Mouse (Mus musculus) heart, embryonic 11.5 days (tissue): ENCODE data around the gene Ttc7. TPM values are rescaled to one million over a fixed set of nuclear protein-coding genes. Genes with fewer than 3 reads are reported as not detected.

Source experiments
- ATAC-seq: fragments of 200-750 bp; cut with Nextera tagmentation; replicated peaks from 2 replicates; pipeline ENCODE4 v1.8.0; 2017; ENCODE audit warnings: moderate library complexity; ENCODE audit not compliant: insufficient number of reproducible peaks, low FRiP score, low TSS enrichment
- H3K27ac ChIP-seq: fragments of 300-500 bp; sonication (generic); 2 replicates; pipeline ENCODE4 v1.5.1; 2014; ENCODE audit warnings: mild to moderate bottlenecking, low read depth, low read length
- H3K27me3 ChIP-seq: fragments of 300-500 bp; sonication (generic); 2 replicates; pipeline ENCODE4 v1.6.1; 2014; ENCODE audit warnings: mild to moderate bottlenecking, low read length, mixed read lengths; ENCODE audit not compliant: control insufficient read depth, insufficient read depth
- H3K36me3 ChIP-seq: fragments of 300-500 bp; sonication (generic); 2 replicates; pipeline ENCODE4 v1.6.1; 2014; ENCODE audit warnings: mild to moderate bottlenecking, low read length, moderate library complexity, mixed read lengths; ENCODE audit not compliant: control insufficient read depth, insufficient read depth
- H3K4me1 ChIP-seq: fragments of 300-500 bp; sonication (generic); 2 replicates; pipeline ENCODE4 v1.6.1; 2014; ENCODE audit warnings: low read length; ENCODE audit not compliant: control insufficient read depth, insufficient read depth
- H3K4me2 ChIP-seq: fragments of 300-500 bp; sonication (generic); 2 replicates; pipeline ENCODE4 v1.6.1; 2014; ENCODE audit warnings: mild to moderate bottlenecking, moderate library complexity
- H3K4me3 ChIP-seq: fragments of 300-500 bp; sonication (generic); 2 replicates; pipeline ENCODE4 v1.5.1; 2014; ENCODE audit warnings: low read depth, low read length
- H3K9ac ChIP-seq: fragments of 300-500 bp; sonication (generic); 2 replicates; pipeline ENCODE4 v1.6.1; 2014; ENCODE audit warnings: mild to moderate bottlenecking, low read depth, low read length, moderate library complexity
- H3K9me3 ChIP-seq: fragments of 300-500 bp; sonication (generic); replicated peaks from 2 replicates; pipeline ENCODE4 v1.6.1; 2016; ENCODE audit warnings: low read length; ENCODE audit not compliant: control insufficient read depth
- WGBS: fragments of 180-500 bp; shearing (Covaris S2); extraction: QIAGEN DNeasy Blood & Tissue Kit; methylation state at CpG from one replicate; pipeline ENCODE4 v1.1.7; 2014; ENCODE audit not compliant: insufficient replicate concordance; 5-methylcytosine and 5-hydroxymethylcytosine counted together
- polyA plus RNA-seq: library from polyadenylated mRNA; unstranded; fragments of >200 nt; fragmentation: Nextera tagmentation; extraction: Ambion mirVana; gene quantifications from 2 replicates; pipeline ENCODE4 v1.2.1, GENCODE M21; 2014

The Ttc7 gene
- polyA plus RNA-seq, 1 experiment from 2014 or later = 1.9 TPM

DNA sequence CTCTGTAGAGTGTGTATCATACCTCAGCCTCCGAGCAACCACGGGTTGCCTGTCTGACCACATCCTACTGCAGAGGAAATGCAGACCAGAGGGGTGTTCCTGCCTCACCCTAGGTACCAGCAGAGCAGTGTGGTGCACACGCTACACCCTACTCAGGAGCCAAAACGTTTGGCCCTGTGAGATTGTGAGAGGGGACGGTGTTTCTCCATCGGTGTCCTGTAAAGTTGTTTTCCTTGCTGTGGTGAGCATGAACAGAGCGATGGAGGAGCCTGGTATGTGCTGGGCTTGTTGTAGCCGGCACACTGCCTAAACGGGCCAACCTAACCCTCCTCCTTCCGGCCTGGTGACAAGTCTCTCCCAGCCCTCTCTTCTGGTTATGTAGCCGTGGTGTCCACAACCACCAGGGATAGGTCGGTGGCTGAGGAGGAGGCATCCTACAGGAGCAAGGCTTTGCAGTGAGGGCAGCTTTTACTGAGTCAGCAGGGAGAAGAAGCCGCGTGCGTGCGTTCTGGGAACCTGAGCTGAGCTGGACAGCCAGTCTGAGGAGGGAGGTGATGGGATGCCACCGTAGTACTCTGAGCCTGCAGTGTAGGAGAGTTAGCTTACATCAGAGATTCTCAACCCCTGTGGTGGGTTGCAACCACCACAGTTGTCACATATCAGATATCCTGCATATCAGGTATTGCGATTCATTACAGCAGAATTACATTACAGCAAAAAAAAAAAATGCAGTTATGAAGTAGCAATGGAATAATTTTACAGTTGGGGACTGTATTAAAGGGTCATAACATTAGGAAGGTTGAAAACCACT, 62.0 kb downstream of the Ttc7 start:
- Histone ChIP-seq H3K9ac (no peak overlapping the region), H3K4me1 (no peaks in the 10 kb centered on the region), H3K9me3 (no peaks in the 10 kb centered on the region), H3K27ac (no peak overlapping the region), H3K4me3 (no peak overlapping the region), H3K36me3 (no peaks in the 10 kb centered on the region), H3K4me2 (no peak overlapping the region), H3K27me3 (0 out of 2 replicates have a peak, but pooled peaks cover 3% of the 10 kb centered on the region)
- no peak for ATAC-seq
- 72% methylated on average over 18 of the region's 18 CpGs for WGBS

DNA sequence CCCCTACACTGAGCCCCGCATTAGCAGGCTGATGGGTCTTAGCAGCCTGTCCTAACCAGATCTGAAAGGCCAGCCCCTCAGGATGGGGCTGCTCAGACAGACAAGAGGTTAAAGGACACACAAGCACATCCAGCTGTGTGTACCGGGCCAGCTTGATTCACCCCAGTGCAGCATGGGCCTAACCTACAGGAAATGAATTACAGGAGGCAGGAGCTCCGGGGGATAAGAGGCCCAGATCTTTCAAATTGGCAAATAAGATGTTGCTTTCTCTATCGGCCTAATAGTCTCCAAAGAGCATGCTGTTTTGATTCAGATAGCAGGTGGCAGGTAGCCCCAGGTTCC, 62.5 kb downstream of the Ttc7 start:
- Histone ChIP-seq H3K36me3 (no peaks in the 10 kb centered on the region), H3K27ac (no peak overlapping the region), H3K4me2 (no peak overlapping the region), H3K9ac (no peak overlapping the region), H3K4me1 (peaks cover under 1% of the 10 kb centered on the region), H3K9me3 (no peaks in the 10 kb centered on the region), H3K27me3 (0 out of 2 replicates have a peak, but pooled peaks cover 3% of the 10 kb centered on the region), H3K4me3 (no peak overlapping the region)
- no peak for ATAC-seq
- WGBS = 54% methylated on average over 4 of the region's 4 CpGs

DNA sequence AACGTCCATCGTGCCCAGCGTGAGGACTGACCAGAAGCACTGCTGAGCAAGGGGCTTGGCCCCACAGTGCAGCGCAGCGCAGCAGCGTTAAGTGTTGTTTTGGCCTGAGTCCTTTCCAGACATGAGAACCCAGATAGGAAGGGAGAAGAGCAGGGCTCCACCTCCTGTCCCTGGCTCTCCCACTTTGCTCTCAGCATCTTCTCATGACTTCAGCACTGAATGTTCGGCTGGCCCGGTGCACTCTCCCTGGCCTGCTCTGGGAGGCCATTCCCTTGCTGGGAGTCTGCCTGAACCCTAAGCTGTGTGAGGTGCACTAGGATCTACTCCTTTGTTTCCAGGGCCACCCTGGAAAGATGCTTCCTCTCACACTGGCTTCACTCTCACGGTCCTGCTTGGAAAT, 65.7 kb downstream of the Ttc7 start:
- WGBS = 31% methylated on average over 9 of the region's 9 CpGs
- ATAC-seq = no peak
- H3K4me1 ChIP-seq = peaks cover 23% of the 10 kb centered on the region

DNA sequence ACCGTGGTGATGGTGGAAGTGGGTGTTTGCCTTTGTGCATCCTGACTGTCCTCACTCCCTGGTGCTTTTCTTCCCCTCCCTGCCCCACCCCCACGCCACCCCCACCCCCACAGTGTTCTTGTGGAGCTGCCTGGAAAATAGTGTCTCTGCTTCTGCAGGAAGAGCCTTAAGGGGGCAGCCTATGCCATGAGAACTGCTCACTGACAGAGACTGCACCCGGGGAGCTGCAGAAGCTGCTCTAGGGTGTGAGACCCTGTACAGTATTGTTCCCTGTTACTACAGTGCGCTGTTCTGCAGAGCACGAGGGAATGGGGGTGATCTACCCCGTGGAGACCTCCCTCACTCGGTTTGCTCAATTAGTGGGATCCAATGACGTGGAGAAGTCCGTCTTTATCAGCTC, 66.4 kb downstream of the Ttc7 start:
- H3K9me3 ChIP-seq = no peaks in the 10 kb centered on the region
- H3K9ac ChIP-seq = no peak overlapping the region
- ATAC-seq = no peak
- no peak overlapping the region for H3K4me2 ChIP-seq
- WGBS = 25% methylated on average over 9 of the region's 9 CpGs
- no peaks in the 10 kb centered on the region for H3K36me3 ChIP-seq
- no peak overlapping the region for H3K4me3 ChIP-seq
- H3K4me1 ChIP-seq = peaks cover 23% of the 10 kb centered on the region
- H3K27ac ChIP-seq = no peak overlapping the region
- no peaks in the 10 kb centered on the region for H3K27me3 ChIP-seq

More for the DNA sequence above, 65.7 kb downstream of the Ttc7 start:
- Histone ChIP-seq H3K27me3 (no peaks in the 10 kb centered on the region), H3K4me3 (no peak overlapping the region), H3K36me3 (no peaks in the 10 kb centered on the region), H3K9me3 (no peaks in the 10 kb centered on the region), H3K4me2 (no peak overlapping the region), H3K9ac (no peak overlapping the region), H3K27ac (no peak overlapping the region)

DNA sequence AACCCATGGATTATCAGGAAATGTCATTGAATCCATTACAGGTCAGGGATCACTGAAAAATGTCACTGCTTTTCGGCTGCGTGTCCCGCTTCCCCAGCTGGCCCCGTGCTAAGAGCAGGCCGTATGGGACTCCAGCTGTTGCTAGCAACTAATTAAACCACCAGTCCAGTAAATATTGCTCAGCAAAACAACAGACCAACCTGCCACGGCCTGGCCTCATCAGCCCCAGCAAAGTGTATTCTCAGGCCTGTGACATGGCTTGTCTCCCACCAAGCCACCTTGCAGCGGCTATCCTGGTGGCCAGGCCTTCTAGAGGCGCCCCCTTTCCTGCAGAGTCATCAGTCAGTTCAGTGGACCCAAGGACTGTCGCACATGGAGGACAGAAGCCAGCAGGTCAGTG, 66.9 kb downstream of the Ttc7 start:
- no peaks in the 10 kb centered on the region for H3K9me3 ChIP-seq
- no peak for ATAC-seq
- no peak overlapping the region for H3K4me2 ChIP-seq
- H3K4me3 ChIP-seq = no peak overlapping the region
- H3K9ac ChIP-seq = no peak overlapping the region
- H3K36me3 ChIP-seq = no peaks in the 10 kb centered on the region
- H3K4me1 ChIP-seq = peaks cover 23% of the 10 kb centered on the region
- H3K27ac ChIP-seq = no peak overlapping the region
- no peaks in the 10 kb centered on the region for H3K27me3 ChIP-seq
- WGBS = 81% methylated on average over 9 of the region's 9 CpGs

DNA sequence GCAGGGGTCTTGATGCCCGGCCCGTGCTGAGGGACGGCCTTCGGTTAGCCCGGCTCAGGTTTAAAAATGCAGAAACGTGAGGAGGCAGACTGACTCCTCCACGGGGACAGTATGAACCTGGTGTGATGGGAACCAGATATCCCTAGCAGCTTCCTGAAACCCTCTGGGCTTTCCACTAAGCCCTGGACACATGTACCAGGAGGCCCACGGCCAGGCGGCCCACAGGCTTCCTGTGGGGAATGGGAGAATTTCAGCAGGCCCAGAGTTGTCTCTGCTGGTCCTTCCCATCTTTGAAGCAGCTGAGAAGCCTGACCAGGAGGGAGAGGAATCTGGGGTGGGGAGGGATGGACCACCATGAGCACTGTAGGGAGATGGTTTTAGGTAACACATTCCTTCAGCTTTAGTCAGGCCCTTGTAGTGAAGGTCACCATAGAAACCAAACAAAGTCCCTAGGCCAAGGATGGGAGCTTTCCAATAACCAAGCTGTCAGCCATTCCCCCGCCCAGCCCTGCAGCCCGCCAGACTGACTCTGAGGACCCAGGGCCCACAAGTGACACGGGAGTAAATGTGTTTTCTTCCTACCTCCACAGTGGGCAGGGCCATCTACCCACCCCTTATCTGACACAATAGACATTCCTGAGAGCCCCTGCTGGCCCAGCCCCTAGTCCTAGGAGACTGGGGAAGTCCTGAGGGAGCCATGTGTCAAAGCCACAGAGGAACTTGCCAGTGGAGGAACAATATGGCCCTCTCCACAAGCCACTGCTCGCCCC, 68.0 kb downstream of the Ttc7 start:
- Histone ChIP-seq H3K9ac (peak overlapping the region; percentile 10; the same call in 1 of the 2 replicates), H3K27me3 (no peaks in the 10 kb centered on the region), H3K4me1 (peaks cover 23% of the 10 kb centered on the region), H3K4me2 (peak overlapping the region; percentile 19; the same call in 1 of the 2 replicates), H3K9me3 (no peaks in the 10 kb centered on the region), H3K27ac (peak overlapping the region; percentile 54), H3K4me3 (no peak overlapping the region), H3K36me3 (no peaks in the 10 kb centered on the region)
- 35% methylated on average over 13 of the region's 13 CpGs for WGBS
- no peak for ATAC-seq

DNA sequence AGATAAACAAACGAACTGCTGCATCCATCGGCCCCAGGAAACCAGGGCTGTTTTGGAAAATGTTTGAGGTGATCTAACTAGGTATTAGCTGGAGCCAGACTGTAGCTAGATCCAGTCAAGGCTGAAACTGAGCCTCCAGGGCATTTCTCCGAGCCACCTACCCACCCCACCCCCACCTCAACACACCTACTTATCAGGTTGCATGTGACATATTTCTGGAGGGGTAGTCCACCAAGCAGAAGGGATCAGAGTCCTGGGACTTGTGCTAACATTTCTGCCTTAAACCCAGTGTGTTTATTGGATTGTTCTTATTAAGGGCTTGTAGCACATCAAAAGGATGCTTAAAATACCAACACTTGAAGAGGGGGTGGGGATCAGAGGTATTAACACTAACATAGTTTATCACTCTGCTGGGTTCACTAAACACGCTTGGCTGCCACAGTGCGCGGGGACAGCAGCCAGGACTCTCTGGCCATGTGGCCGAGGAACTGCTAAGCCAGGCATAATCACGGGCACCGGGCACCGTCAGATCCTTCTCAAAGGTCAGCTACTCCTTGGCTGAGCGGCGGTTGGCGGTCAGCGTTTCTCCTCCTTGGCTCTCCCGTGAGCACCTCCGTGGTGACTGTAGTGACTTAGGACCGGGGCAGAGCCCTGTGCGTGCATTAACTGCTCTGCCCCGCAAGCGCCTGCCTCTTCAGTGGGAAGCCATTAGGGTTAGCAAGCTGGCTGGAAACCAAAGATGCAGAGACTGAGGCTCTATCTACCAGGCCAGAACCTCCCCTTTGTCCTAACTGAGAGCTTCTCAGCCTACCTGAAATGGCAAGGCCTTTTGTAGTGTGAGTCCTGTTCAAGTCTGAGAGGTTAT, 68.8 kb downstream of the Ttc7 start:
- Histone ChIP-seq H3K4me2 (peak overlapping the region; percentile 37), H3K4me3 (no peak overlapping the region), H3K9ac (no peak overlapping the region; the same call in 1 of the 2 replicates), H3K27me3 (no peaks in the 10 kb centered on the region), H3K36me3 (no peaks in the 10 kb centered on the region), H3K9me3 (no peaks in the 10 kb centered on the region), H3K4me1 (peaks cover 23% of the 10 kb centered on the region), H3K27ac (peak overlapping the region; percentile 54)
- WGBS = 13% methylated on average over 20 of the region's 20 CpGs
- no peak for ATAC-seq

DNA sequence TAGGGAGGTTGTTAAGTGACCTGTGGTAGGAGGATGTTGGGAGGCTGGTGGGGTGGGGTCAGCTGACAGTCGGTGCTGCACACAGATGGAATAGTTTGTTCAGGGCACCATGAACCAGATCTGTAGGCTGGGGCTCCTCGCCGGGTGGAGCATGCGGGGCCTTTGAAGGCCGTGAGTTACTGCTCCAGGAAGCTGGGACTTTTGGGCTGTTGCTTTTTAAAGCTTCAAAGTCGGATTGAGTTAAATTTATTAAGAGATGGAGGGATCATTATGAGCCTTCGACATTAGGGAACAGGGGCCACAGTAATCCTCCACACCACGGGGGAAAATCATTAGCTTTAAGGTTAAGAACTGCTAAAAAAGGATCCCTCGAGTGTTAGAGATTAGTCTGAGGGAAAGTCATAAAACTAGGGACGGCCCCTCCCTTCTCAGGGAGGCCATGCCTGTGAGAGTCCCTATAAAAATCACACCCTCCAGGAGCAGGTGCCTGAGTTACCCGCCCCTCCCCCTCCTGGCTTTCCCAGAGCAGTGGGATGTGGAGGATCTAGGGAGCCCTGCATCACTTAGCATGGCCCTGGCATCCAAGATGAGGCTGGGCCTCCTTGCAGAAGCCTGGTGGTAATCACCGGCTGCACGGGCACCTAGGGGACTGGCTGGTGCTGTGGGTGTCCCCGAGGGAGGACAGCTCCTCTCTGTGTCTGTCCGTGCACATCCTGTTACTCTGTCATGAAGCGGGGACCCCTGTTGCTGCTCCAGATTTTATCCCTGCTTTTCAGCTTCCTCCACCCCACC, 69.6 kb downstream of the Ttc7 start:
- Histone ChIP-seq H3K4me3 (no peak overlapping the region), H3K9me3 (no peaks in the 10 kb centered on the region), H3K27me3 (no peaks in the 10 kb centered on the region), H3K4me2 (no peak overlapping the region), H3K27ac (no peak overlapping the region), H3K9ac (no peak overlapping the region), H3K36me3 (no peaks in the 10 kb centered on the region), H3K4me1 (peaks cover 23% of the 10 kb centered on the region)
- no peak for ATAC-seq
- WGBS = 45% methylated on average over 16 of the region's 16 CpGs
